Mouse (Mus musculus): ENCODE results near the gene Myo18a. TPM values are rescaled to one million over a fixed set of nuclear protein-coding genes. Genes with fewer than 3 reads are reported as not detected.

Myo18a gene
- total RNA-seq, 2 experiments from 2014 or later = 345 to 399 TPM

- TF ChIP-seq CTCF (IDR thresholded peaks at IDR 0.05) = no peak
- Histone ChIP-seq H3K27ac (no peak overlapping the region), H3K4me3 (no peak overlapping the region)
- no peak for DNase-seq
- intact Hi-C loops (cut with DNase I) = no loop called here
These were observed 10.5 kb upstream of the Myo18a start for GRCm38 (mm10) chr11:77752525-77752924.

GRCm38 (mm10) chr11:77753469-77753868 is 9.6 kb upstream of the Myo18a start:
- Histone ChIP-seq H3K4me3 (no peak overlapping the region), H3K27ac (no peak overlapping the region)
- TF ChIP-seq CTCF (IDR thresholded peaks at IDR 0.05) = no peak
- intact Hi-C loops (cut with DNase I) = no loop called here
- DNase-seq = no peak

GRCm38 (mm10) chr11:77760031-77760430 is 3.0 kb upstream of the Myo18a start:
- no peak for TF ChIP-seq CTCF (IDR thresholded peaks at IDR 0.05)
- intact Hi-C loops (cut with DNase I) = loop anchor here (5.0 kb wide), 1 partner anchor 207 kb away; no protein-coding TSS in a partner anchor
- Histone ChIP-seq H3K27ac (no peak overlapping the region), H3K4me3 (no peak overlapping the region)
- no peak for DNase-seq

- intact Hi-C loops (cut with DNase I) = loop anchor here (1.0 to 5.0 kb wide), 3 partner anchors 29 to 203 kb away; no protein-coding TSS in a partner anchor
- peak overlapping the region; percentile 95 for H3K4me3 ChIP-seq
- peak; percentile 57 for DNase-seq
- TF ChIP-seq CTCF (IDR thresholded peaks at IDR 0.05) = no peak
- H3K27ac ChIP-seq = peak overlapping the region; percentile 92
These were observed 761 bp downstream of the Myo18a start for GRCm38 (mm10) chr11:77763673-77764340.

- DNase-seq = peak; percentile 33
- Histone ChIP-seq H3K27ac (peak overlapping the region; percentile 92), H3K4me3 (peak overlapping the region; percentile 95)
- intact Hi-C loops (cut with DNase I) = loop anchor here (5.0 kb wide), 1 partner anchor 202 kb away; no protein-coding TSS in a partner anchor
- TF ChIP-seq CTCF (IDR thresholded peaks at IDR 0.05) = no peak
These were observed 1.8 kb downstream of the Myo18a start for GRCm38 (mm10) chr11:77764694-77765458.

GRCm38 (mm10) chr11:77765459-77765777 is 2.4 kb downstream of the Myo18a start:
- DNase-seq = no peak
- H3K27ac ChIP-seq = peak overlapping the region; percentile 82
- intact Hi-C loops (cut with DNase I) = no loop called here
- peak overlapping the region; percentile 71 for H3K4me3 ChIP-seq
- no peak for TF ChIP-seq CTCF (IDR thresholded peaks at IDR 0.05)

- peak overlapping the region; percentile 71 for H3K4me3 ChIP-seq
- peak; percentile 57 for DNase-seq
- H3K27ac ChIP-seq = peak overlapping the region; percentile 82
- peak; percentile 68 for TF ChIP-seq CTCF (IDR thresholded peaks at IDR 0.05)
- intact Hi-C loops (cut with DNase I) = no loop called here
These were observed 3.4 kb downstream of the Myo18a start for GRCm38 (mm10) chr11:77766351-77767001.

GRCm38 (mm10) chr11:77769496-77769895 is 6.5 kb downstream of the Myo18a start:
- intact Hi-C loops (cut with DNase I) = no loop called here
- Histone ChIP-seq H3K27ac (no peak overlapping the region), H3K4me3 (no peak overlapping the region)

GRCm38 (mm10) chr11:77770346-77770745 is 7.3 kb downstream of the Myo18a start:
- Histone ChIP-seq H3K4me3 (no peak overlapping the region), H3K27ac (no peak overlapping the region)
- TF ChIP-seq CTCF (IDR thresholded peaks at IDR 0.05) = no peak
- no peak for DNase-seq
- intact Hi-C loops (cut with DNase I) = no loop called here

More at GRCm38 (mm10) chr11:77769496-77769895, 6.5 kb downstream of the Myo18a start:
- TF ChIP-seq CTCF (IDR thresholded peaks at IDR 0.05) = no peak
- DNase-seq = no peak

- TF ChIP-seq CTCF (IDR thresholded peaks at IDR 0.05) = no peak
- intact Hi-C loops (cut with DNase I) = no loop called here
- Histone ChIP-seq H3K4me3 (no peak overlapping the region), H3K27ac (no peak overlapping the region)
- DNase-seq = no peak
These were observed 9.1 kb downstream of the Myo18a start for GRCm38 (mm10) chr11:77771879-77772713.

- intact Hi-C loops (cut with DNase I) = no loop called here
- DNase-seq = no peak
- Histone ChIP-seq H3K27ac (peak overlapping the region; percentile 63), H3K4me3 (no peak overlapping the region; the same call in 1 of the 2 replicates)
- no peak for TF ChIP-seq CTCF (IDR thresholded peaks at IDR 0.05)
These were observed 12.8 kb downstream of the Myo18a start for GRCm38 (mm10) chr11:77775701-77776400.

GRCm38 (mm10) chr11:77777436-77777835 is 14.4 kb downstream of the Myo18a start:
- Histone ChIP-seq H3K27ac (no peak overlapping the region), H3K4me3 (no peak overlapping the region)
- intact Hi-C loops (cut with DNase I) = no loop called here
- no peak for DNase-seq
- TF ChIP-seq CTCF (IDR thresholded peaks at IDR 0.05) = no peak

Data from gastrocnemius, adult 2 months (tissue).